Mouse (Mus musculus): ENCODE measurements around the gene Plod1.

Gene Plod1
- long read RNA-seq, experiment 1, transcript Plod1-201 (19 exons, 3,243 nt) = major isoform, 8 of 24 reads
- long read RNA-seq, experiment 1, partial matches to known transcripts = 12 of 24 reads
- long read RNA-seq, experiment 1, other reads (novel, unspliced or antisense) = 2 of 24 reads
- long read RNA-seq, experiment 2, full-length matches to known transcripts = 15 of 28 reads
- long read RNA-seq, experiment 2, partial matches to known transcripts = 11 of 28 reads
- long read RNA-seq, experiment 2, other reads (novel, unspliced or antisense) = 2 of 28 reads

DNA sequence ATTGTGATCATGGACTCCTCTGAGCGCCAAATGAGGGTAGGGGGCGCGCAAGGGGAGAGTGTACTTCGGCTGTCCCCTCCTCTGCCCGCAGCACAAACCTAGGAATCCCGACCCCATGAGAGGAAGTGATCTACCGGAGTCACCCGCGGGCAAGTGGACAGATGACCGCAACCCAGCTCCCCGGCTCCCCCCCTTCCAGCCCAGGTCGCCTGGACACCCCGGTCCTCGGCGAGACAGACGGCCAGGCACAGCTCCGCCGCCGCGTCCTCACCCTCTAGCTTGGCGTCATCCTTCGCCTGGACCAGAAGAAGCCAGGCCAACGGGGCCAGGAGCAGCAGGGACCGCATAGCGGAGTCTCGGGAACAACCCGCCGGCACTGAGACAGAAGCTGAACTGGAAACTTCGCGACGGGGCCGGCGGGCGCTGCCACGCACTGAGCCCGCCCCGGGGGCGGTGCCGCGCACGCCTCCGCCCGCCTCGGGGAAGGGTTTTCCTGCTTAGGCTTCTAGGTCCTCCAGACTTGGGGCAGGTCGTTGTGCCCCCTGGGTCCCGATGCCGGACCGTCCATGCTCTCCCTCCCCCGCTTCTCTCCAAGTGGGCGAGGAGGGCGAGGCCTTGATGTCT, at the start of gene Plod1:
Gene Plod1 (minus strand): TSS at position 437 of the 624 bp plus-strand sequence.
- intact Hi-C loops (cut with DNase I) = no loop called here

DNA sequence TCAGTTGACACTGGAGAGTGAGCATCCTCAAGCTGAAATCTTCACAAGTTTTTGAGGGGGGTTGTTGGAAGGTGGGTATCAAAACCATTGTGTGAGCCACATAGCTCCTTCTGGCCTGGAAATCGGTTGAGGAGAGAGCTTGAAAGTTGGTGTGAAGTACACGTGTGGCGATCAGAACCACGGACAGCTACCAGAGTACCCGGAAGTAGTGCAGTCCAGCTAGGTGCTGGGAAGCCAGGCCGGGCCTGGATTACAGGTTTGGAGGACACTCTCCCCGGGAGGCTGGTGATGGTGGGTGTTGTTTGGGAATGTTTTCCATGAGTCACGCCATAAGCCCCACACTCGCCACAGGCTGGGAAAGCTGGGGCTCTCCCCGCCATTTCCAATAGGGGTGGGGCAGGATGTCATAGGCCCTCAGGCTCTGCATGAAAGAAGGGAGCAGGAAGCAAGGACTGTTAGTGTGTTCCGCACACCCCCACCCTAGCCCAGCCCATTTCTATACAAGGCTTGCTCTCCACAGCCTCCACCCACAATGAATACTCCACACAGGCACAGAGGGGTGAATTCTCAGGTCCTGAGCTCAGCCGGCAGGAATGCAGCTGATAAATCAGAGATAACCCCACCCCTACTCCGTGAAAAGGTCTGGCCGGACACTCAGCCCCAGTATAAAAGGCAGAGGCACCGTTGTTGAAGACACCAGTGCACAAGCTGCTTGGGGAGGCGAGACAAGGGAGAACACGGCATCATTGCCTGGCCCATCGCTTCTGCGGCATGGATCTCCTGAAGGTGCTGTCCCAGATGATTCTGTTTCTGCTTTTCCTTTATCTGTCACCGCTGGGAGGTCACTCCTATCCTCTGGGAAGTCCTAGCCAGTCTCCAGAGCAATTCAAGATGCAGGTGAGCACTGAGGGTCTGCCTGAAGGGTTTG, 48.9 kb upstream of the Plod1 start, which contains the start of gene Nppb:
Gene Nppb (plus strand): TSS at position 584 of the 928 bp plus-strand sequence.
- intact Hi-C loops (cut with DNase I) = no loop called here

DNA sequence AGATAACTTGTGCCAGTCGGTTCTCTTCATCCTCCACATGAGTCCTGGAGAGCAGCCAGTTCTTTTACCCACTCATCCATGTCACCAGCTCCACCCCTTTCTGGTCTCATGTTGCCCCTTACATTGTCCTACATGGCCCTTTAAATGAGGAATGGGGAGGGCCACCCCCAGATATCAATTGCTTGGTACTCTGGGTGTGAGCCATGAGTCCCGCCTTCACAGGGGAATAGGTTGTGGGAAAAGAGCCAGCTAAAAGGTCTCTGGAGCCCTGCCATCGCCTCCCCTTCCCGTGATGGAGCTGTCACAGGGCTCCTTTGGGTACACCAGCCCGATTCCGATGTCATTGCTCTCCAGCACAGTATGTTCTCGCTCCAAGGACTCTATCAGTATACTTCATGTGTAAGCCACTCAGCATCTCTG, 42.9 kb upstream of the Plod1 start:
- intact Hi-C loops (cut with DNase I) = no loop called here

DNA sequence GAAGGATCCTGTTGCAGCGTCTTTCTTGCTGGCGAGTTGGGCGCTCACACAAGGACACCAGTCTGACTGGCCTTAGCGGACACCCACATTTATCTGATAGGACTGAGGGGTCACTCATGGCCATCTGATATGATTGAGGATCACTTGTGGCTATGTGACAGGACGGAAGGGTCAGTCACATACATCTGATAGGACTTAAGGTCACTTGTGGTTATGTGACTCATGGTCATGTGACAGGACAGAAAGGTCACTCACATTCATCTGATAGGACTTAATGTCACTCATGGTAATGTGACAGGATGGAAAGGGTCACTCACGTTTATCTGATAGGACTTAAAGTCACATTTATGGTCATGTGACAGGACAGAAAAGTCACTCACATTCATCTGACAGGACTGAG, 41.8 kb upstream of the Plod1 start:
- intact Hi-C loops (cut with DNase I) = no loop called here

DNA sequence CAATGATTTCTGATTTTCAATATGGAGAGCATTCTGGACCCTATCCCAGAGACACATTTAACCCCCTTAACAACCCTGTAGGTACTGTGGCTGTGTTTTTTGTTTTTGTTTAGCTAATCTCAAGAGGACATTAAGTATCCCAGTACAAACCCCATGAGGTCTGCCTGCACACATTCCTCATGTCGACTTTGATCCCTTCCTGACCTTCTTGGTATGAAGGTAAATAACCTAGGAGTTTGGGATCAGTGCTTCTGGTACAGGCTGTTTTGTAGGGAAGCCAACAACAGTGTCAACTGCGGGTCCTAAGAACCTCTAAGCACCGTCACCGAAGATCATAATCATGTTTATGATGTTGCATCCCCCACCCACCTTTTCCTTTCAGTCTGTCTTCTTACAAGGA, 41.2 kb upstream of the Plod1 start:
- intact Hi-C loops (cut with DNase I) = no loop called here

DNA sequence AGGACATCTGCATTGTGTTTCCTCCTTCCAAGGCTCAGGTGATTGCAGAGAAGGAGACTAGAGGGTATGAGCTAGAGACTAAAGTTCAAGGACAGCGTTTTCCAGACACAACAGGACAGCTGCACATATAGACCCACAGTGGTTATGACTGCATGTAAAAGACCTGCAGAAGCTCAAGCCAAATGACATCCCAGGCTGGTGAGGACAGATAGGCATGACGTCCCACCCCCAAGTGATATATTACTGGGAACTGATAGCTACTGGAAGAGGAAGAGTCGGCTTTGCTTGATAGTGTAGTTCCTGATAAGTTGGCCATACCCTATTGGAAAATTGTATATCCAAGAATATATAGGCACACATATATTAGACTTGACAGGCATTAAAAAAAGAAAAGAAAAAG, 39.7 kb upstream of the Plod1 start:
- intact Hi-C loops (cut with DNase I) = no loop called here

DNA sequence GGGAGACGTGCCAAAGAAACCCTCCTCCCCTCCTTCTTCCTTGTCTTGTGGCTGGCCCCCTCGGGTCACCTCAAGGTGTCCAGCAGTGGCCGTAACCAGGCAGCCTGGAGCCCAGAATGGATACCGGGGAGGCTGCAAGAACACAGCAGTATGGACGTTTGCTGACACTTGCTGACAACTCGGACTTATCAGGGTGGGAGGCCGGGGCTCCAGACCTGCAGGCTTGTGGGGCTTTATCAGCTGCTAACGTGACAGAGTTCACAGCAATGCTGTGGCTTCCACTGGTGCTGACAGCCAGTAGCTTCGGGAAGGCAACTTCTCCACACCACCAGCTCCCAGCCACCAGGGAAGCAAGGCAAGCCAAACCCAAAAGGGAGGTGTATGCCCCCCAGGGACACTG, 32.8 kb upstream of the Plod1 start:
- intact Hi-C loops (cut with DNase I) = no loop called here

DNA sequence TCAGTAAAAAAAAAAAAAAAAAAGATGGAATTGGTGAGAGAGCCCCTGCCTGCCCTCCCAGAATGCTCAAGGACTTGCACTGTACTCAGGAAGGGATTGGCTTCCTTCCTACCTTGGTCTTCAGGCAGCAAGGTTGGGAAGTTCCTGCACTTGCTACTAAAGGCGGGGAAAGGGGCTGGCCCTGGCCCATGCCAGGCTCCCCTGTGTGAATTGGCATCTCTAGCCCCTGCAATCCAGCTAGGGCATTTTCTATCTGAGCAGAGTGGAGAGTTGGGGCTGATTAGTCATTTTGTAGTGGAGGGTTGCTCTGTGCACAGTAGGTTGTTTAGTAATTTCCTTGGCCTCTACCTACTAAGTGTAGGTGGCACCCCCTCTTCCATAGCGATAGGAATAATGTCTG, 32.2 kb upstream of the Plod1 start:
- intact Hi-C loops (cut with DNase I) = no loop called here

DNA sequence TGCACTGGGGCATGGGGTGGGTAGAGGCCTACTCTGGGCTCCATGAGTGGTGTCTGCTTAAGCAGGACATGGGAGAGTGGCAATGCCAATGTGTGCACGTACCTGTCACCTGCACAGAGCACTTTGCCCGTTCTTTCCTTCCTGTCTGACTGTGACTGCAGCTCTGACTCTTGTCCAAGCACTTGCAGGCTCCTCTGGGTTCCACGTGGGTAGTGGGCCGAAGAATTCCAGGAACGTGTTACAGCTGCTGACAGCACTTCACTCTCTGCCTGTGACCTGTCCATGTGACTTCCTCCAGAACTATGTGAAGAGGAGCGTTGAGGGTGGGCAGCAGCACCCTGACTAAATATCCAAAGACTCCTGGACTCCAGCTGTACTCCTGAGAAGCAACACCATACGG, 29.1 kb upstream of the Plod1 start:
- intact Hi-C loops (cut with DNase I) = no loop called here

DNA sequence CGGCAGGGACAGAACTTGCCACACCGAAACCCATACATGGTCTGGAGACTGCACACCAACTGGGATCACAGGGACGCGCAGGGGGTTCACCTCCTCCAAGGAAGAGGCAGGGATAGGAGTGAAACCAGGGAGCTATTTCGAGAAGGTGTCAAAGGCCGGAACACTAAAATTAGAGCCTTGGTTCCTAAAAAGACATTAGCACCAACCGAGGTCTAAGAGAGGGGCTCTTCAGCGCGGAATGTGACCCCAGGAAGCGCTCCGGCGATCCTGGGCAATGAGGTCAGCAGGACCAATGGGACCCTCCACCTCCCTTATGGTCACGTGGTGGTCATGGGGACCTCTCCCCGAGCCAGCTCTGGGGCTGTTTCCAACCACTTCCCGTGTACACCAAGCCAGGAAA, 27.1 kb upstream of the Plod1 start:
- intact Hi-C loops (cut with DNase I) = no loop called here

DNA sequence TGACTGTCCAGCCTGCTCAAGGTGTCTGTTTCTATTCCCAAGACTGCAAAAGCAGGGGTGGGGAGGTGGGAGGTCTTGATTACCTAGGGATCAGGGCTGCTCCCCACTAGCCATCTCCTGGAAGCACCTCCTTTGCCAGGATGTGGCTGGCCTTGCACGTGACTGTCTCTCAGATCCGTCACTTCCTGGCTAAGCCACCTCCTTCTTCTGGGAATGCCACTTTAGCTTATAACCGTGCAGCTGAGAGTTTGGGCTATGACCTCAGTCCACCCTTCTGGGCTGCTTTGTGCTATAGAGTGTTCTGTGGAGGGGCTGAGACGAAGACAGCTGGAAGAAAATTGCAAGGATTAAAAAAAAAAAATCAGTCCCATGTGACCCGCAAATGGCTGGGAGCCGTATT, 26.2 kb upstream of the Plod1 start:
- intact Hi-C loops (cut with DNase I) = no loop called here

DNA sequence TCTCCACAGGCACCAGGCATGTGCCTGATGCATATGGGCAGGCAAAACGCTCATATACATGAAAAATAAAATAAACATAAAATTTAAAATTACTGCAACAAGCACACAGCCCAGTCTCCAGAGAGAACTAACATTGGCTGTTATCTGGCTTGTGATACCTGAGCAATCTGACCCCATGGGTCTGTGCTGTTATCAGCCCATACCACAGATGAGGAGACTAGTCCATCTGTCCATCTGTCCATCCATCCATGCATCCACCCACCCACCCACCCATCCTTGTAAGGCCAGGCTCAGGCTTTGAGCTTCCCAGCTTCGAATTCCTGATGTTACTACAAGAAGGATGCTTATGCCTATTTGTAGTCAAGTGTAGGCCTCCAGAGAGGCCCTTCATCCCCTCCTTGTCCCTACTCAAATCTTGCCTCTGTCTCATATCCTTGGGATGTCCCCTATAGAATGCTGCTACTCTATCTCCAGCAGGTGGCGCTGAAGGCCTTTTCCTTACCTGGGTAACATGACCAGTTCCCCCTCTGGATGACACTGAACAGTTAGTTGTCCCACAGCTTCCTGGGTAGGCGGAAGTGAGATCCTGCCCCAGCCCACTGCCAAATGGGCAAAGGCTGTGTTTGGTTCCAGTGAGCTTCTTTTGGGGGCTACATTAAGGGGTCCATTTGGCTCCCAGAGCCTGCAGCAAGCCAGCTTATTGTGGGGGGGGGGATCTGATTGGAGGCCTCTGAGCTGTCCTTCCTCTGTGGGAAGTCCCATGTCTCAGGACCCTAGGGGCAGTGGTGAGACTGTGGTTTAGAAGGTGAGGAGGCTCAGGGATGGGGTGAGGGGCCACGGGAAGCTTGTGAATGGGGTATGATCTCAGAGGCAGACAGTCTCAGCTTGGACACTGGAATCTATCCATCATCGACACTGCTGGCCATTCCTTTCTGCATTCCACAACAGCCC, 23.6 kb upstream of the Plod1 start:
- intact Hi-C loops (cut with DNase I) = loop anchor here (1.0 to 5.0 kb wide), 2 partner anchors 48 to 102 kb away; no protein-coding TSS in a partner anchor

DNA sequence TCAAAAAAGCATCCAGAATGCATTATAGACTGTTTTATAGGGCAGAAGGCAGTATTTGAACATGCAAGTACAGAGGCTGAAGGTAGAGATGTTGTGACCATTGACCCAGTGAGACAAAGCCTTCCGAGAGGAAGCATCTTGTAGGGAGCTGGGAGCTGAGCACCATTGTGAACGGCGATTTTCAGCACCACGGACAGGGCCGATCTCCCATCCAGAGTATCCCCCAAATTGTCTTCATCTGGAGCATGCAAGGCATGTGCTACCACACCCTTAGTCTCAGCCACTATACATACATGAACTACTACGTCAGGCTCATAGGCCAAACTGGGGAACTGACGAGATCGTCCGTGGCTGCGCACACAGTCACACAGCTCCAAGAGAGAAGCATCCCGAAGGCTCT, 20.6 kb upstream of the Plod1 start:
- intact Hi-C loops (cut with DNase I) = loop anchor here (5.0 kb wide), 1 partner anchor 105 kb away; no protein-coding TSS in a partner anchor

DNA sequence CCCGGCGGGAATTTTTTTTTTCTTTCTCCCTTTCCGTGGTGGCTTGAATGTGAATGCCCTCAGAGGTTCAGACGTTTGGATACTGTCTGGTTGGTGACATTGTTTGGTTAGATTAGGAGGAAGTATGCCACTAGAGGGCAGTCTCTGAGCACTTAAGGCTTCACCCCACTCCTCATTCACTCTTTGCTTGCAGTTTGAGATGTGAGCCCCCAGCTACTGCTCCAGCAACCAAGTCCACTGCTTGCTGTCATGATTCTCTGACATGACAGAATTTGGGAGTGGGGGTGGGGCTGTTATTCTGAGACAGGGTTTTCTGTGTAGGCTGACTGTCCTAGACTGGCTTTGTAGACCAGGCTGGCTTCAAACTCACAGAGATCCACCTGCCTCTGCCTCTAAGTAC, 17.0 kb upstream of the Plod1 start:
- intact Hi-C loops (cut with DNase I) = no loop called here

DNA sequence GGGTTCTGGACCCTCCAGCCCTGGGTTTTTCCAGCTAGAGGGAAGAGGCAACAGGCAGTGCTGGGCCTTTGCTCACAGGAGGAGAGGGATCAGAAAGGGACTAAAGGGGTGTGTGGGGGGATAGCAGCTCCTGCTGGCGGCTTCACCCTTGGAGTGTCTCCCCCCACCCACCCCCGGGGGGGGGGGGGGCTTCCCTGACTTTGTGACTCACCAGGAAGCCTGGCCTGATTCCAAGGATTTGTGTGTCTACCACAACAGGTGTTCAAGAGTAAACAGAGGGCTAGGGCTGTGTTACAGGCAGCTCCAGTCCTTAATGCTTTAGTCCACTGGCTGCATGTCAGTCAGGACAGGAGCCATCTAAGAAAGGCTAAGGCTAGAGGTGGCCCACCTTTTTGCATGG, 10.9 kb upstream of the Plod1 start:
- intact Hi-C loops (cut with DNase I) = no loop called here

DNA sequence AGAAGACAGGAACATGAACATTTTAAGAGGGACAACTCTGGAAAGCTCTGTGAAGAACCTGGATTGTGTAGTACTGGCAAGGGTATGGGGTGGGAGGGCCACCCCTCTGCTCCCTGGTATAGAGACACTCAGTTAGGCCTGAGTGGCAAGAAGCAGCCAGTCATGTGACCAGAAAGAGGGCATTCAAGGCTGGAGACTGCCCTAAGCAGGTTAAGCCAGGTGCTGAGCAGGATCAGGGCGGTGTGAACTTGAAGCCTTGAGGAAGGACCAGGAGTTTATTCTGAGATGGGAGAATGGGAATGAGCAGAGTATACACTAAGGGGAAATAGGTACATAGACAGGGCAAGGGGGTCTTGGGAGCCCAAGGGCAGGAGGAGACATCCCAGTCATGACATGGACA, 6.4 kb upstream of the Plod1 start:
- intact Hi-C loops (cut with DNase I) = no loop called here

DNA sequence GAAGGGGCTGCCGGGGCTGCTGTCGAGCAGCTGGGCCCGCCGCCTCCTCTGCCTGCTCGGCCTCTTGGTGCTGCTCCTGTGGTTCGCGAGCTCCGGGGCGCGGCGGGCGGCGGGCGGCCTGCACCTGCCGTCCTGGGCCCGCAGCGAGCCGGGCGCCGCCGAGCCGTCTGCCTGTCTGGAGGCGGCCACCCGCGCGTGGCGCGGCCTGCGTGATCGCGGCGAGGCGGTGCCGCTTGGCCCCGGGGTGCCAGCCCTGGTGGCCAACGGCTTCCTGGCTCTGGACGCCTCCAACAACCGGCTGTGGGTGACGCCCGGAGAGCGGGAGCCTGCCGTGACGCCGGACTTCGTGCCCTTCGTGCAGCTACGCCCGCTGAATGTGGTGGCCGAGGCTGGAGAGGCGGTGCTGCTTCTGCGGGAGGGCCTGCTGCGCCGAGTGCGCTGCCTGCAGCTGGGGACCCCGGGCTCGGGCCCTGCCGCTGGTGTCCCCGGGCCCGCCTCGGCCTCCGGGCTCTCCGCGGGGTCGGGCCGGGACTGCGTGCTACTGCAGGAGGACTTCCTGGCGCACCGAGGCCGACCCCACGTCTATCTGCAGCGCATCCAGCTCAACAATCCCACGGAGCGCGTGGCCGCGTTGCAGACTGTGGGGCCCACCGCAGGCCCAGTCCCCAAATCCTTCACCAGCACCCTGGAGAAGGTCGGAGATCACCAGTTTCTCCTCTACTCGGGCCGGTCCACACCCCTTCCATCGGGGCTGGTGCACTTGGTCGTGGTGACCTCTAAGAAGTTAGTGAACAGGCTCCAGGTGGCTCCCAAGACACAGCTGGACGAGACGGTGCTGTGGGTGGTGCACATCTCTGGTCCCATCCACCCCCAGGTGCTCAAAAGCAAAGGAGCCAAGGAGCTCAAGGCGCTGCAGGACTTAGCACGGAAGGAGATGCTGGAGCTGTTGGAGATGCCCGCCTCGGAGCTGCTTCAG, 4.8 kb upstream of the Plod1 start:
- intact Hi-C loops (cut with DNase I) = no loop called here

DNA sequence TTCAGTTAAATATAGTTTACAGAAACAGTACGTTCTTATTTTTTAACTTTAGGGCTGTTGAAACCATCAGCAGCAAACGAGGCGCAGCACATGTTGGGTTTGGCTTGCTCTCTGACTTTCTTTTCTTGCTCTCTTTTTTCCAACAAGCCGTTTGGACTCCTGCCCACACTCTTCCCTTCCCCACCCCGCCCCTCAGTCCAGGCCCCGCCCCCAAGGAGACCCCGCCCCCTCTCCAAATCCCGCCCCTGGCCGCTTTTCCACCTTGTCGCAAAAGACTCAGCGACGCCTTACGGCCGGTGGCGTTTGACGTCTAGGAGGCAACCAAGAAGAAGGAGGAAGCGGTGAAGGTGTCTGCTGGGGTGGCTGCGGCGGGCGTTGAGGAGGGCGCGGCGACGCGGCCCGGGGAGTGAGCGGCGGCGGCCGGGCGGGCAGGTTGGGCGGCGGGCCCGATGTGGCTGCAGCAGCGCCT, 4.0 kb upstream of the Plod1 start, which contains the start of gene 2510039O18Rik:
Gene 2510039O18Rik (plus strand): TSS at position 320 of the 469 bp plus-strand sequence.
- intact Hi-C loops (cut with DNase I) = no loop called here

DNA sequence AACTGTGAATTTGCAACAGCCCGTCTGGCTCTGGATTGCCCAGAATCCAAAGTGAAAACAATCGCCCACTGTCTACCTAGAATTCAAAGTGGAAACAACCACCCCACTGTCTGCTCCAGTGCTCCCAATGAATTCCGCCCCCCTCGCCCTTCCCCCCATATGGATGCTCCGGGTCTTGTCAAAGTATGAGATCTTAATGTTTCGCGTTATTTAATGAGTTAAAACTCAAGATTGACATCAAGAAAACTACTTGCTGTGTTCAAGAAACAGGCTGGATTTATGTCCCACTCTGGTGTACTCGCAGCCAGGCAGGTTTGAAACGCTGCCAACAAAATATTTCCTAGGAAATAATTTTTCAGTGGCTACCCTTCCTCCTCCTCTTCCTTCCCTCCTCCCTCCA, 3.5 kb upstream of the Plod1 start:
- intact Hi-C loops (cut with DNase I) = no loop called here
